Mouse (Mus musculus) forebrain, embryonic 16.5 days (tissue): Measurements from ENCODE around the gene Cdc37l1. TPM values are rescaled to one million over a fixed set of nuclear protein-coding genes. Genes with fewer than 3 reads are reported as not detected.

Source experiments
- ATAC-seq: fragments of 200-750 bp; cut with Nextera tagmentation; 2 replicates; pipeline ENCODE4 v1.8.0; 2017; ENCODE audit warnings: mild to moderate bottlenecking, moderate library complexity
- H3K27ac ChIP-seq: fragments of 300-500 bp; sonication (generic); 2 replicates; pipeline ENCODE4 v1.5.1; 2014; ENCODE audit warnings: low read length, control low read depth
- H3K27me3 ChIP-seq: fragments of 300-500 bp; sonication (generic); replicated peaks from 2 replicates; pipeline ENCODE4 v1.6.1; 2014; ENCODE audit warnings: low read length; ENCODE audit not compliant: control insufficient read depth, insufficient read depth
- H3K36me3 ChIP-seq: fragments of 300-500 bp; sonication (generic); 2 replicates; pipeline ENCODE4 v1.6.1; 2014; ENCODE audit not compliant: control insufficient read depth, insufficient read depth
- H3K4me1 ChIP-seq: fragments of 300-500 bp; sonication (generic); replicated peaks from 2 replicates; pipeline ENCODE4 v1.6.1; 2014; ENCODE audit warnings: low read length; ENCODE audit not compliant: control insufficient read depth, insufficient read depth
- H3K4me2 ChIP-seq: fragments of 300-500 bp; sonication (generic); 2 replicates; pipeline ENCODE4 v1.6.1; 2014; ENCODE audit warnings: mild to moderate bottlenecking, low read length, control low read depth
- H3K4me3 ChIP-seq: fragments of 300-500 bp; sonication (generic); replicated peaks from 2 replicates; pipeline ENCODE4 v1.5.1; 2014; ENCODE audit warnings: mild to moderate bottlenecking, low read length, control low read depth
- H3K9ac ChIP-seq: fragments of 300-500 bp; sonication (generic); replicated peaks from 2 replicates; pipeline ENCODE4 v1.6.1; 2014; ENCODE audit warnings: low read depth, low read length, control low read depth
- H3K9me3 ChIP-seq: fragments of 300-500 bp; sonication (generic); 2 replicates; pipeline ENCODE4 v1.6.1; 2016; ENCODE audit warnings: low read length; ENCODE audit not compliant: control insufficient read depth
- WGBS: fragments of 180-500 bp; shearing (Covaris S2); extraction: QIAGEN DNeasy Blood & Tissue Kit; methylation state at CpG from one replicate; pipeline ENCODE4 v1.1.7; 2014; 5-methylcytosine and 5-hydroxymethylcytosine counted together
- polyA plus RNA-seq: library from polyadenylated mRNA; unstranded; fragments of >200 nt; fragmentation: Nextera tagmentation; extraction: Ambion mirVana; gene quantifications from 2 replicates; pipeline ENCODE4 v1.2.1, GENCODE M21; 2015

Cdc37l1 gene
- polyA plus RNA-seq, 1 experiment from 2014 or later, result 56.6 TPM

DNA sequence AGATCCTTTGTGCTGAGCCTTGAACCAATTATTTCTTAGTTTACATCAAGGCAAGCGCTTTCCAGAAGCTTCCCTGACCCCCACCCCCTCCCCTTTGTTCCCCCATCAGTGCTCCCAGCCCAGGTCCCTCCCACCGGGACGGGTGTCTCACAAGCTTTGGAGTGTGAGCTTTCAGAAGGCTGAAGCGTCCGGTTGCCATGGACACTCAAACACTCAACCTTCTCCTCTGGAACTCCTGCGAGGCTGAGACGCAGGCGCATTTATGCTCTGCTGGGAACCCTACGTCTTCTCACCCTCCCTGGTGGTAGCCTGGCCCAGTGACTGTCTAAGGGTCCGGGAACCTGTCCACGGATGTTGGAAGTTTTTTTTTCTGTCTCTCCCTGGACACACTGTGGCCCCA is 22.5 kb upstream of the Cdc37l1 start, which contains the start of gene 4430402I18Rik:
TSS of gene 4430402I18Rik (minus strand) at position 149 of the 400 bp plus-strand sequence.
- peaks cover 23% of the 10 kb centered on the region for H3K4me1 ChIP-seq
- 5% methylated on average over 11 of the region's 11 CpGs for WGBS
- no peak within 1 kb of the TSS for H3K27ac ChIP-seq
- ATAC-seq, result peak; percentile 29; the same call in 1 of the 2 replicates
- H3K27me3 ChIP-seq, result no peaks in the 10 kb centered on the region
- H3K9me3 ChIP-seq, result no peaks in the 10 kb centered on the region
- peak within 1 kb of the TSS; percentile 29 for H3K4me2 ChIP-seq
- peak within 1 kb of the TSS; percentile 5; the same call in 1 of the 2 replicates for H3K4me3 ChIP-seq
- H3K9ac ChIP-seq, result no peak within 1 kb of the TSS
- H3K36me3 ChIP-seq, result no peaks in the 10 kb centered on the region

DNA sequence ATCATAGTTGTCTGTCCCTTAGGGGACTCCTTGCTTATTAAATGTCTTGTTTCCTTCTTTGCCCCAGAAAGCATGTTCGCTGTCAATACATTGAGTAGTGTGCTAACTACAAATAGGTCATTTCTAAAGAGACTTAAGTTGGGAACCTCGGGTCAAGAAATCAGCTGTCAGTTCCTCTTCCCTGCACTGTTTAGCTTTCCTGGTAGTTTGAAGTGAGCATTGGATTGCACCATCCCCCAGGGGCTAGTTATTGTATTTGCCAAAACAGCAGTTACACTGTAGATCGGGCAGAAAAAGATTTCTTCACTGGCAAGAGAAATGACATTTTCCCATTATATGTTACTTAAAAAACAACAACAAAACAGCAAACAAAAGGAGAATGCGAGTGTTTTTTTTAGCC is 22.0 kb upstream of the Cdc37l1 start:
- H3K4me3 ChIP-seq, result no peak overlapping the region
- H3K9ac ChIP-seq, result no peak overlapping the region
- H3K9me3 ChIP-seq, result no peaks in the 10 kb centered on the region
- H3K36me3 ChIP-seq, result no peaks in the 10 kb centered on the region
- no peak for ATAC-seq
- peaks cover 22% of the 10 kb centered on the region for H3K4me1 ChIP-seq
- no peaks in the 10 kb centered on the region for H3K27me3 ChIP-seq
- no peak overlapping the region for H3K4me2 ChIP-seq
- H3K27ac ChIP-seq, result no peak overlapping the region
- WGBS, result 74% methylated on average over 4 of the region's 4 CpGs

DNA sequence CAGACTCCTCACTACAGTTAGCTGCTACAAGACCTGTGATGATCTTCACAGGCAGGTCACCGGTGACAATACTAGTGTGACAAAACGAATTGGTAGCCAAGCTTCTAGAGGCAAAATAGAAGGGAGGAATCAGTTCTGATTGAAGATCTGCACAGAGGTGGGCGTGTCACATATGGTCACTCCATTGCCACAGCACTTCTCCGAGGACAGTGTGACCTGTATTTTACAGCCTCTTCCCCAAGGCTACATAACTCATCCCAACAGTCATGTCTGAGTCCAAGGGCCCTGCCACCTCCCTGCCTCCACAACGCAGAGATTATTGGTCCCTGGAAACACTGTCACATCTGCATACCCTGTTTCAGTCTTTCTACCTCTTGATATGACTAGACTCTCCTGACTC is 20.9 kb upstream of the Cdc37l1 start:
- no peak for ATAC-seq
- Histone ChIP-seq H3K36me3 (no peaks in the 10 kb centered on the region), H3K27ac (no peak overlapping the region), H3K4me1 (peaks cover 19% of the 10 kb centered on the region), H3K27me3 (no peaks in the 10 kb centered on the region), H3K9me3 (no peaks in the 10 kb centered on the region), H3K9ac (no peak overlapping the region), H3K4me3 (no peak overlapping the region), H3K4me2 (no peak overlapping the region)
- 89% methylated on average over 5 of the region's 5 CpGs for WGBS

DNA sequence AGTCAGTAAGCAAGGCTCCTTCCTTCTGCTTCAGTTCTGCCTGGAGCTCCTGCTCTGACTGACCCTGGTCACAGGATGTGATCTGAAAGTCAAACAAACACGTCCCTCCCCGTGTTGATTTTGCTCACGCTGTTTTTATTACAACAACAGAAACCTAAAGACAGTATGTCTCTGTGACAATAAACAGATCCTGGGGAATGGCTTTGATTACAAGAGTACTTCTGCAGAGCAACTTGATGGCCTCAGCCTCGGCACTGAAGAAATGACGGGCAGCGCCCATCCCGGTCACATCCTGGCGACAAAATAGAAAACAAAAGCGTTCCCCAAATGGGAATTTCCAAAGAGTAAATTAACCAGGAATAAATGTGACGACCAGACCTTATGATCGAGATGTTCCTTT is 19.9 kb upstream of the Cdc37l1 start:
- no peak for ATAC-seq
- no peak overlapping the region for H3K27ac ChIP-seq
- H3K4me1 ChIP-seq, result peaks cover 16% of the 10 kb centered on the region
- WGBS, result 88% methylated on average over 11 of the region's 11 CpGs
- peaks cover 2% of the 10 kb centered on the region; the same call in 1 of the 2 replicates for H3K9me3 ChIP-seq
- H3K36me3 ChIP-seq, result no peaks in the 10 kb centered on the region
- no peaks in the 10 kb centered on the region for H3K27me3 ChIP-seq
- no peak overlapping the region for H3K9ac ChIP-seq
- H3K4me2 ChIP-seq, result no peak overlapping the region
- H3K4me3 ChIP-seq, result no peak overlapping the region

DNA sequence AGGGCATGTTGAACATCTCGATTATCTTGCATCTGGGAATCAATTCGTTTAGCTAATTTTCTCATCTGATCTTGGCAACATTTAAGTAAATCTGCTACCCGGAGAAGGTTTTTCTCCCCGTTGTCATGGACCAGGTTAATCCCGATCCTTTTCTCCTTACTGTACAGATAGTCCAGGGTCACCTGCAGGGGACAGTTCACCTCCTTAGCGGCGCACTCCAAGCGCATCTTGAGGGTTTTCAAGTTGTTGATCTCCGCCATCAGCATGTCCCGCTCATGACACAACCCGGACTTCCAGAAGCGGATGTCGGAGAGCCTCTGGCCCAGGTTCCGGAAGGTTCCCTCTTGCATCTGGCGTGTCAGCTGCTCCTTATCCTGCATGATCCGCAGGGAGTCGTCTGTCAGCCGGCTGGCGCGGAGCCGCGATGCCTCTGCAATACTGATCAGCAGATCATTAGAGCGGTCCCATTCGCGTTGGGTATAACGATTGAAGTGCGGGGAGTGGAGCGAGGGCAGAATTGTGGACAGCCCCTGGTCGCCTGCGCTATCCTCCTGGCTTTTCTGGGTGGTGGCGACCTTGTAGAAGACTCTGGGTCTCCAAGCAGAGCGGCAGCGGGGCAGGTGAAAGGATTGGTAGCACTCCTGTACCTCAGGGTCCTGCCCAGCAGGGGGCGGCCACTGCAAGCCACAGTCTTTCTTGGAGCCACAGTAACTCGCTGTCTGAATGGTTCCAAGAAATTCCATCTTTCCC is 15.1 kb upstream of the Cdc37l1 start:
- 17% methylated on average over 35 of the region's 35 CpGs for WGBS
- peak overlapping the region; percentile 55 for H3K9ac ChIP-seq
- peaks cover 2% of the 10 kb centered on the region; the same call in 1 of the 2 replicates for H3K9me3 ChIP-seq
- H3K36me3 ChIP-seq, result no peaks in the 10 kb centered on the region
- H3K4me1 ChIP-seq, result peaks cover 7% of the 10 kb centered on the region; the same call in 1 of the 2 replicates
- peak overlapping the region; percentile 48 for H3K4me3 ChIP-seq
- peak overlapping the region; percentile 71 for H3K4me2 ChIP-seq
- H3K27ac ChIP-seq, result no peak overlapping the region
- peak; percentile 88 for ATAC-seq
- H3K27me3 ChIP-seq, result no peaks in the 10 kb centered on the region

DNA sequence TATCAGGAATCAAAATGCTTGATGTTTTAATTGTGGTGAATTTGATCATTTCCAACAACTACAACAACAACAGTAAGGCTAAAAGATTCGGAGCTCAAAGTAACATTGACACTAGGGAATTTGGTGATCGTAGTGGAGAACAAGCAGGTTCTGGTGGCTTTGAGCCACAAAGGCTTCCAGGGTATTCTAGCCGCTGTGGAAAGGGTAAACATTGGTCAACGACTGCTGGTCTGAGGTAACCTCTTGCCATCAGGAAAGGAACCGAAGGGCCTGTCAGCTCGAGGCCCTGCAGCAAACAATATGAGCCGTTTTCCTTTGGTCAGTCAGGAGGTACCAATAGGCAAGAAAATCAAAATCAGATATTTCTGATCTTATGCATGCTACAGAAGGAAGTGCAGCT is 7.5 kb upstream of the Cdc37l1 start:
- no peaks in the 10 kb centered on the region for H3K4me1 ChIP-seq
- H3K4me3 ChIP-seq, result no peak overlapping the region
- no peaks in the 10 kb centered on the region for H3K27me3 ChIP-seq
- no peak for ATAC-seq
- H3K9me3 ChIP-seq, result no peaks in the 10 kb centered on the region
- 92% methylated on average over 7 of the region's 7 CpGs for WGBS
- H3K9ac ChIP-seq, result no peak overlapping the region
- H3K27ac ChIP-seq, result no peak overlapping the region
- no peaks in the 10 kb centered on the region for H3K36me3 ChIP-seq
- H3K4me2 ChIP-seq, result no peak overlapping the region

DNA sequence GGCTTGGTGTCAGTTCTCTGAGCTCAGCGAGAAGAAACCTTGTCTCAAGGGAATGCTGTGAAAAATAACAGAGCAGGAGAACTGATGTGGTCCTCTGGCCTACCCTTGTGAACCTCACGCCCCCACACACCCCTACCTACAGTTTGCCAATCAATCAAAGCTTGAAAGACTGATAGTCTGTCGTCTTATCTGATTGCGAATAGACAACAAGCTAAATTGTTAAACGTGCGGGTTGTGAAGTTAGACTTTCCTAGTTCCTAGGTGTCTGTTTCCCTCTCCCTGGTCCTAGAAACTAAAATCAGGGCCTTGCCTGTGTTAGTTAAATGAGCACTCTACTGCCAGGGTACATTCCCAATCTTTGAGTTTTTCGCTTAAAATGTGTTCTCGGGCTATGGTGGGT is 637 bp upstream of the Cdc37l1 start:
- Histone ChIP-seq H3K4me1 (peaks cover 17% of the 10 kb centered on the region), H3K36me3 (peaks cover 7% of the 10 kb centered on the region; the same call in 1 of the 2 replicates), H3K9me3 (no peaks in the 10 kb centered on the region), H3K27me3 (no peaks in the 10 kb centered on the region), H3K4me2 (peak overlapping the region; percentile 73), H3K27ac (no peak overlapping the region; the same call in 1 of the 2 replicates), H3K9ac (no peak overlapping the region; the same call in 1 of the 2 replicates), H3K4me3 (peak overlapping the region; percentile 99)
- no peak for ATAC-seq
- 77% methylated on average over 8 of the region's 8 CpGs for WGBS

DNA sequence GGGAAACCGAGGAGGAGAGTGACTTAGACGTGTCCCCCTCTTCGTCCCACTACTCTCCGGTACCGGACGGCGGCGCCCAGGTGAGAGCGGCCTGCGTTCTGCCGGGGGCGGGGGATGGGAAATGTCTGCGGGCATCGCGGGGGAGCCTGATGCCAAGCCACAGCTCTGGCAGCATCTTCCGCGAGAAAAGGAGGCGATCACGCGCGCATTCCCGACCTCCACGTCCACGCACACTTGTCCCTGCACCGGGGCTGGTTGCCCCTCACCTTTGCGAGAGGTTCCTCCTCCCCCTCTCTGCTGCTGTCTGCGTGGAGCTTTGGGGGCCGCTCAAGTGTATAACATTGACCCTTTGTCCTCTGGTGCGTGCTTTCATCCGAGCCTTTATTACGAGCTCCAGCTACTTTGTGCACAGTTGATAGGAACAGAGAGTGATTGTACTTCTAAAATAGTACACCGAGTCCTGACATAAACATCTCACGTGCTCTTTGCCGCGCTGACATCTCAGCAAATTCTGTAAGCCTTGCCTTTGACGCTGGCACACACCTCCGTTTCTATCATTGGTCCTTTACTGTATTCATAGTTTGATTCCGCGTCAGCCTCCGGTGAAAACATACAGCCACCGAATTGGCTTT is 554 bp downstream of the Cdc37l1 start:
- peaks cover 29% of the 10 kb centered on the region for H3K4me1 ChIP-seq
- no peaks in the 10 kb centered on the region for H3K27me3 ChIP-seq
- H3K9me3 ChIP-seq, result no peaks in the 10 kb centered on the region
- H3K4me2 ChIP-seq, result peak overlapping the region; percentile 73
- H3K4me3 ChIP-seq, result peak overlapping the region; percentile 99
- peak overlapping the region; percentile 90 for H3K9ac ChIP-seq
- peak; percentile 26; the same call in 1 of the 2 replicates for ATAC-seq
- 0% methylated on average over 37 of the region's 41 CpGs for WGBS
- H3K36me3 ChIP-seq, result peaks cover 11% of the 10 kb centered on the region
- peak overlapping the region; percentile 80 for H3K27ac ChIP-seq

DNA sequence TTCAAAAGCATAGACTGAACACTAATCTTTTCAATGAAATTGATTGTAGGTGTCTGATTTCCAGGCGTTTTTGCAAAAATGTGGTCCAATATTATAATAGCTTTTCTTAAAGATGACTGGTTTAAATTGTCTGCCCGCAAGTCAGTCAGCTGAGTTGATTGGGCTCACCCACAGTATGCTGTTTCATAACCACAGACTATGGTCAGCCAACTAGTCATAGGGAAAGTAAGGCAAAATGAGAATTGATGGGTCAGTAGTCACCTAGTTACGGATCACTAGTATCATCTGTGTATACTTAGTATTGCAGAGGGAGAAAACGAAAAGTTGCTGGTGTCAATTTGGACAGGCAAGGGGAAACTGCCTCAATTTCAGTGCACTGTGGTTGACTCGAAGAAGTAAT is 1.2 kb downstream of the Cdc37l1 start:
- Histone ChIP-seq H3K4me1 (peaks cover 29% of the 10 kb centered on the region), H3K36me3 (peaks cover 14% of the 10 kb centered on the region), H3K4me2 (peak overlapping the region; percentile 73), H3K9ac (peak overlapping the region; percentile 90), H3K9me3 (no peaks in the 10 kb centered on the region), H3K27me3 (no peaks in the 10 kb centered on the region), H3K27ac (no peak overlapping the region), H3K4me3 (peak overlapping the region; percentile 99)
- WGBS, result 74% methylated on average over 5 of the region's 5 CpGs
- no peak for ATAC-seq
